Mouse (Mus musculus) spleen, adult 2 months (tissue): ENCODE measurements around the gene Tmub2. TPM values are rescaled to one million over a fixed set of nuclear protein-coding genes. Genes with fewer than 3 reads are reported as not detected.

Experiments used
- DNase-seq, 2 experiments: peaks; one replicate each; pipeline versions ENCODE4 v3.0.0 to v3.0.0-alpha.2; 2012 to 2021; ENCODE audit warnings: low spot score in 2 of 2, low read depth in 1 of 2
- H3K27ac ChIP-seq: fragments of 200-500 bp; 2 replicates; pipeline ENCODE4 v1.5.1; 2012; ENCODE audit warnings: low read length, inconsistent platforms; ENCODE audit not compliant: insufficient read depth
- H3K27me3 ChIP-seq: fragments of 200-500 bp; 2 replicates; pipeline ENCODE4 v1.6.1; 2012; ENCODE audit warnings: mild to moderate bottlenecking, moderate library complexity, low read length, inconsistent platforms; ENCODE audit not compliant: control insufficient read depth, insufficient read depth
- H3K36me3 ChIP-seq: fragments of 200-500 bp; 2 replicates; pipeline ENCODE4 v1.6.1; 2012; ENCODE audit warnings: mild to moderate bottlenecking, low read length, inconsistent platforms; ENCODE audit not compliant: control insufficient read depth, insufficient read depth
- H3K4me1 ChIP-seq: fragments of 200-500 bp; 2 replicates; pipeline ENCODE4 v1.6.1; 2011; ENCODE audit warnings: inconsistent platforms; ENCODE audit not compliant: control insufficient read depth, insufficient read depth, insufficient read length
- H3K4me3 ChIP-seq: fragments of 200-500 bp; 2 replicates; pipeline ENCODE4 v1.5.1; 2011; ENCODE audit warnings: mild to moderate bottlenecking, inconsistent platforms; ENCODE audit not compliant: insufficient read depth, insufficient read length; ENCODE audit errors: extremely low read depth
- CTCF ChIP-seq: fragments of 200-500 bp; IDR thresholded peaks from 2 replicates; pipeline ENCODE4 v1.5.1; 2011; ENCODE audit warnings: mild to moderate bottlenecking, inconsistent platforms; ENCODE audit not compliant: insufficient read depth, insufficient read length, insufficient replicate concordance; ENCODE audit errors: extremely low read depth
- POLR2A ChIP-seq: fragments of 200-500 bp; IDR thresholded peaks from 2 replicates; pipeline ENCODE4 v1.6.1; 2011; ENCODE audit warnings: low read depth, low read length, inconsistent platforms
- WGBS: fragments of 180-500 bp; shearing (Covaris S2); methylation state at CpG from one replicate; pipeline ENCODE4 v1.1.7; 2018; 5-methylcytosine and 5-hydroxymethylcytosine counted together
- polyA plus RNA-seq: library from polyadenylated mRNA; depleted of rRNA; stranded (reverse); fragments of >200 nt; gene quantifications from 2 replicates; pipeline ENCODE4 v1.2.3, GENCODE M21; 2012

The Tmub2 gene
- polyA plus RNA-seq, 1 experiment: 31.6 TPM

GRCm38 (mm10) chr11:102321931-102322330 lies 37.2 kb downstream of the Tmub2 start:
- no peak for DNase-seq
- peaks cover 7% of the 10 kb centered on the region; the same call in 1 of the 2 replicates for H3K4me1 ChIP-seq
- no peaks in the 10 kb centered on the region for H3K36me3 ChIP-seq
- H3K27ac ChIP-seq: no peak overlapping the region
- H3K27me3 ChIP-seq: no peaks in the 10 kb centered on the region
- no peak overlapping the region for H3K4me3 ChIP-seq
- TF ChIP-seq POLR2A (no peak), CTCF (no peak)
- WGBS: 91% methylated on average over 6 of the region's 6 CpGs

GRCm38 (mm10) chr11:102323516-102323915 lies 38.8 kb downstream of the Tmub2 start:
- H3K27ac ChIP-seq: no peak overlapping the region
- no peaks in the 10 kb centered on the region for H3K27me3 ChIP-seq
- DNase-seq: no peak
- H3K4me1 ChIP-seq: peaks cover 7% of the 10 kb centered on the region; the same call in 1 of the 2 replicates
- H3K4me3 ChIP-seq: no peak overlapping the region
- TF ChIP-seq CTCF (no peak), POLR2A (no peak)
- H3K36me3 ChIP-seq: no peaks in the 10 kb centered on the region
- WGBS: 67% methylated on average over 1 of the region's 1 CpGs

- Histone ChIP-seq H3K27ac (no peak overlapping the region), H3K27me3 (no peaks in the 10 kb centered on the region; the same call in 1 of the 2 replicates)
- 81% methylated on average over 5 of the region's 5 CpGs for WGBS
Observed at GRCm38 (mm10) chr11:102327250-102327649, 42.5 kb downstream of the Tmub2 start.

GRCm38 (mm10) chr11:102327839-102328238 lies 43.1 kb downstream of the Tmub2 start:
- Histone ChIP-seq H3K4me3 (no peak overlapping the region), H3K27me3 (no peaks in the 10 kb centered on the region; the same call in 1 of the 2 replicates)
- WGBS: 85% methylated on average over 7 of the region's 7 CpGs

More at GRCm38 (mm10) chr11:102327250-102327649, 42.5 kb downstream of the Tmub2 start:
- Histone ChIP-seq H3K4me3 (no peak overlapping the region), H3K36me3 (no peaks in the 10 kb centered on the region), H3K4me1 (no peaks in the 10 kb centered on the region)
- TF ChIP-seq POLR2A (no peak), CTCF (no peak)
- no peak for DNase-seq

GRCm38 (mm10) chr11:102329518-102329917 lies 44.8 kb downstream of the Tmub2 start:
- no peak for TF ChIP-seq CTCF
- no peak for TF ChIP-seq POLR2A
- H3K27ac ChIP-seq: no peak overlapping the region
- no peak for DNase-seq
- no peak overlapping the region for H3K4me3 ChIP-seq
- H3K4me1 ChIP-seq: no peaks in the 10 kb centered on the region
- no peaks in the 10 kb centered on the region; the same call in 1 of the 2 replicates for H3K27me3 ChIP-seq
- H3K36me3 ChIP-seq: no peaks in the 10 kb centered on the region

More at GRCm38 (mm10) chr11:102327839-102328238, 43.1 kb downstream of the Tmub2 start:
- H3K27ac ChIP-seq: no peak overlapping the region
- H3K4me1 ChIP-seq: no peaks in the 10 kb centered on the region
- TF ChIP-seq CTCF: no peak
- TF ChIP-seq POLR2A: no peak
- DNase-seq: no peak
- no peaks in the 10 kb centered on the region for H3K36me3 ChIP-seq

- no peak for DNase-seq
- Histone ChIP-seq H3K36me3 (no peaks in the 10 kb centered on the region), H3K4me1 (no peaks in the 10 kb centered on the region), H3K27me3 (no peaks in the 10 kb centered on the region; the same call in 1 of the 2 replicates), H3K27ac (no peak overlapping the region), H3K4me3 (no peak overlapping the region)
- 83% methylated on average over 3 of the region's 3 CpGs for WGBS
- TF ChIP-seq CTCF (no peak), POLR2A (no peak)
Observed at GRCm38 (mm10) chr11:102330039-102330438, 45.3 kb downstream of the Tmub2 start.

- WGBS: 62% methylated on average over 4 of the region's 4 CpGs
- no peak overlapping the region for H3K4me3 ChIP-seq
- no peak for DNase-seq
- H3K27me3 ChIP-seq: no peaks in the 10 kb centered on the region; the same call in none of the 2 replicates
- TF ChIP-seq POLR2A (no peak), CTCF (no peak)
- no peaks in the 10 kb centered on the region for H3K4me1 ChIP-seq
- H3K27ac ChIP-seq: no peak overlapping the region
- H3K36me3 ChIP-seq: no peaks in the 10 kb centered on the region
Observed at GRCm38 (mm10) chr11:102331806-102332205, 47.1 kb downstream of the Tmub2 start.
